In genomic region chr2:102407363-102408184, GRCm38 (mm10) we compare ENCODE assay signal across 8 mouse cellular contexts. TPM values are rescaled to one million over a fixed set of nuclear protein-coding genes. Genes with fewer than 3 reads are reported as not detected.
DNase-seq lines count a peak whose midpoint lies in the region; ATAC-seq and TF ChIP-seq lines count a peak whose summit lies in the region.

Gene Trim44 (minus strand): TSS chr2:102407828.

- H3K9ac ChIP-seq in heart, postnatal 0 days (replicated peaks; ENCODE audit: low read depth, low read length): no peak within 1 kb of the TSS
- H3K9ac ChIP-seq in midbrain, embryonic 16.5 days (ENCODE audit: low read depth, low read length): no peak within 1 kb of the TSS

- CTCF ChIA-PET in Patski (lab: Charles Lee): no interaction called here

- no peaks in the 10 kb centered on the region for H3K27me3 ChIP-seq in Patski
- no peaks in the 10 kb centered on the region for H3K27me3 ChIP-seq in heart, postnatal 0 days (ENCODE audit: control insufficient read depth, insufficient read depth, low read length)
- no peaks in the 10 kb centered on the region for H3K27me3 ChIP-seq in midbrain, embryonic 16.5 days (ENCODE audit: control insufficient read depth, insufficient read depth, low read depth, low read length)

- H3K27ac ChIP-seq in heart, postnatal 0 days (ENCODE audit: low read depth): no peak within 1 kb of the TSS
- no peak within 1 kb of the TSS for H3K27ac ChIP-seq in midbrain, embryonic 16.5 days (ENCODE audit: low read length)

- POLR2A ChIA-PET in Patski (lab: Charles Lee): no interaction called here

- peak within 1 kb of the TSS; percentile 31 for H3K4me2 ChIP-seq in heart, postnatal 0 days (ENCODE audit: low read depth, low read length)
- H3K4me2 ChIP-seq in midbrain, embryonic 16.5 days (ENCODE audit: low read length): peak within 1 kb of the TSS; percentile 31

- 0 out of 2 replicates have a peak, but pooled peaks cover 7% of the 10 kb centered on the region for H3K4me1 ChIP-seq in heart, postnatal 0 days (ENCODE audit: control insufficient read depth, insufficient read depth)
- peaks cover 12% of the 10 kb centered on the region for H3K4me1 ChIP-seq in midbrain, embryonic 16.5 days (ENCODE audit: control insufficient read depth, insufficient read depth, low read length)

- TF ChIP-seq EP300 in heart, postnatal 0 days (IDR thresholded peaks at IDR 0.05; ENCODE audit: low read depth): no peak

- ATAC-seq in Patski: peak; percentile 31
- ATAC-seq in erythroid progenitor cell, adult 5-6 weeks (replicated peaks; ENCODE audit: low FRiP score, poor library complexity, severe bottlenecking): no peak
- ATAC-seq in heart, postnatal 0 days (ENCODE audit: insufficient read depth, low read depth): no peak
- peak; percentile 51; the same call in 1 of the 2 replicates for ATAC-seq in midbrain, embryonic 16.5 days

- 0 out of 2 replicates have a peak within 1 kb of the TSS, but pooled peaks have one; percentile 16 for H3K4me3 ChIP-seq in heart, postnatal 0 days (ENCODE audit: low read depth, low read length)
- H3K4me3 ChIP-seq in midbrain, embryonic 16.5 days (ENCODE audit: low read depth, low read length): no peak within 1 kb of the TSS

- no peak for TF ChIP-seq CTCF in Patski (IDR thresholded peaks at IDR 0.05)
- TF ChIP-seq CTCF in heart, postnatal 0 days (IDR thresholded peaks at IDR 0.05; ENCODE audit: low read depth): no peak

- no peaks in the 10 kb centered on the region for H3K9me3 ChIP-seq in heart, postnatal 0 days (replicated peaks; ENCODE audit: control insufficient read depth, low read length)
- H3K9me3 ChIP-seq in midbrain, embryonic 16.5 days (replicated peaks; ENCODE audit: control insufficient read depth, low read length, poor library complexity, severe bottlenecking): no peaks in the 10 kb centered on the region

- 47% methylated on average over 14 of the region's 14 CpGs for WGBS in heart, postnatal 0 days
- WGBS in midbrain, embryonic 16.5 days: 23% methylated on average over 14 of the region's 14 CpGs

- DNase-seq in ES-CJ7 (ENCODE audit: low read depth, low spot score): peak; percentile 12
- no peak for DNase-seq in Patski (ENCODE audit: low read depth, low spot score)
- no peak for DNase-seq in heart, postnatal 0 days (ENCODE audit: low spot score)
- DNase-seq in layer of hippocampus, postnatal 14 days (ENCODE audit: low spot score in 2 of 2): no peak
- DNase-seq in cerebellum, postnatal 36 days: no peak
- DNase-seq in urinary bladder, postnatal 25 days (ENCODE audit: low spot score): no peak

- no peaks in the 10 kb centered on the region for H3K36me3 ChIP-seq in heart, postnatal 0 days (replicated peaks; ENCODE audit: control insufficient read depth, insufficient read depth, low read length)
- H3K36me3 ChIP-seq in midbrain, embryonic 16.5 days (ENCODE audit: control insufficient read depth, insufficient read depth, low read length): no peaks in the 10 kb centered on the region

- in situ Hi-C loops in Patski (cut with MboI; ENCODE audit: low pct_unique_long_range_greater_than_20kb): loop anchor here (5.0 kb wide), 1 partner anchor 40 kb away; no protein-coding TSS in a partner anchor

RNA-seq across cellular contexts. Expression of gene Trim44, which starts in this region (rescaled TPM):
- 88.6 TPM for polyA plus RNA-seq in Patski (2021)
- total RNA-seq in erythroid progenitor cell, adult 5-6 weeks (2015; ENCODE audit: low replicate concordance): 25.2 and 26.3 TPM in 2 replicates
- 21.8 and 23.6 TPM in 2 replicates for total RNA-seq in erythroid progenitor cell, adult 5-6 weeks (2017; ENCODE audit: low replicate concordance)
- total RNA-seq in heart, postnatal 0 days (2014; rRNA removed; ENCODE audit: low replicate concordance): 23.0 and 29.5 TPM in 2 replicates
- polyA plus RNA-seq in heart, postnatal 0 days (2015; fragmentation: Nextera tagmentation; extraction: Ambion mirVana): 9.9 and 10.9 TPM in 2 replicates
- 100 to 1,000 TPM; 151 to 162 TPM for total RNA-seq in layer of hippocampus, postnatal 14 days (2021)
- 57.1 and 59.6 TPM in 2 replicates for polyA plus RNA-seq in midbrain, embryonic 16.5 days (2015; fragmentation: Nextera tagmentation; extraction: Ambion mirVana)

Comparison
In these comparisons a context has a peak if more than half of its experiments do, and no peak if none do; other contexts are left out.
1. ATAC-seq: peak in Patski (single experiment) and midbrain, embryonic 16.5 days (single experiment); none in erythroid progenitor cell, adult 5-6 weeks (single experiment) and heart, postnatal 0 days (single experiment).